Mouse (Mus musculus): ENCODE data around the gene Platr17. TPM values are rescaled to one million over a fixed set of nuclear protein-coding genes. Genes with fewer than 3 reads are reported as not detected.
"Not testable (repeated sequence)": the region's sequence is repeated elsewhere in the genome, so short reads cannot be mapped to it uniquely, and the experiment has no call there.

Gene Platr17
- total RNA-seq, 2 experiments from 2014 or later, result not detected

GRCm38 (mm10) chr17:33891892-33892291 lies 13.0 kb upstream of the Platr17 start:
- intact Hi-C loops (cut with DNase I), result loop anchor here (10.0 kb wide), 1 partner anchor 497 kb away; the partner anchor contains the start of gene Zfp101

DNA sequence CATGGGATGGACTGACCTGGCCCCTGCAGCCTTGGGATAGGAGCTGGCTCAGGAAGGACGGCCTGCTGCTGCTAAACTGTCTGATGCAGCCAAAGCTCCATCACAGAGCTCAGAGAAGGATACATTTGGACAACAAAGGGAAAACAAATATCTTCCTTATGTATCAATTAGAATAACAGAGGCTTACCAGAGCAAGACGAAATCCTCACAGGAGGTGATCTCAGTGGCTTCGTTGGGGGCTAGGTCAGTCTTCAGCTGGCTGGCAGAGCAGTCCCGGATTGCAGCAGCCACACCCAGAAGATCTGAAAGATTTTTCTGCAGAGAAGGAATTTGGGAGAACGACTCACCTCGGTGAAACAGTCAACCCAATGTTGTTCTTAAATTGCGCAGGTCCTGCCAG lies 12.5 kb upstream of the Platr17 start:
- DNase-seq (ENCODE audit: extremely low spot score in 1 of 2, low spot score in 2 of 2), result no peak
- H3K4me3 ChIP-seq, result no peak overlapping the region

More at GRCm38 (mm10) chr17:33891892-33892291, 13.0 kb upstream of the Platr17 start:
- H3K4me3 ChIP-seq; H3K27ac ChIP-seq; DNase-seq (ENCODE audit: extremely low spot score in 1 of 2, low spot score in 2 of 2): not testable (repeated sequence)
- peak; percentile 31 for TF ChIP-seq CTCF (IDR thresholded peaks at IDR 0.05)

GRCm38 (mm10) chr17:33893011-33893410 lies 11.9 kb upstream of the Platr17 start:
- DNase-seq (ENCODE audit: extremely low spot score in 1 of 2, low spot score in 2 of 2); H3K27ac ChIP-seq; H3K4me3 ChIP-seq: not testable (repeated sequence)
- intact Hi-C loops (cut with DNase I), result loop anchor here (10.0 kb wide), 1 partner anchor 498 kb away; the partner anchor contains the start of gene Zfp101

More for the DNA sequence above, 12.5 kb upstream of the Platr17 start:
- H3K27ac ChIP-seq, result no peak overlapping the region
- TF ChIP-seq CTCF (IDR thresholded peaks at IDR 0.05), result no peak
- intact Hi-C loops (cut with DNase I), result loop anchor here (10.0 kb wide), 1 partner anchor 498 kb away; the partner anchor contains the start of gene Zfp101

DNA sequence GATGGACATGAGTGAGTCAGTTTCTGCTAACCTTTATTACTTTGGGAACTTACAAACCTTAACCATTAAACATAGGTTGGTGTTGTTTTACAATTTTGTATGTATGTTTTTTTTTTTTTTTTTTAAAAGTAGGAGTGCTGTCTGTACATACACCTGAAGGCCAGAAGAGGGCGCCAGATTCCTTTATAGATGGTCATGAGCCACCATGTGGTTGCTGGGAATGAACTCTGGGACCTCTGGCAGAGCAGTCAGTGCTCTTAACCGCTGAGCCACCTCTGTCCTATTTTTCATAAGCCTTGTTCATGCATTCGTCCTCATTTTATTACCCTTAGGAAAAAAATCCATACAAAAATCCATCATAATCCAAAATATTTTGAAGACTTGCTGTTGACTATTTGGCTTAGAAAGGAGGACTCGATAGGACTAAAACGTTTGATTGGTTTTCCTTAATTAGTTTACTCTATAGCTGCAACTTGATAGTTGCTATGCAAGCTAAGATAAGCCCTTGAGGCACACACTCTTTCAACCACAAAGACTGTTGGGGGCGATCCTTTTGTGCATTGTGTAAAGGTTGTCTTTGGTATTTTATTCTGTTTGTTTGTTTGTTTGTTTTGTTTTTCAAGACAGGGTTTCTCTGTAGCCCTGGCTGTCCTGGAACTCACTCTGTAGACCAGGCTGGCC lies 7.7 kb upstream of the Platr17 start:
- intact Hi-C loops (cut with DNase I), result loop anchor here (2.0 to 10.0 kb wide), 2 partner anchors 24 to 502 kb away; partner anchors contain the start of gene Zfp101

GRCm38 (mm10) chr17:33898193-33898592 lies 6.7 kb upstream of the Platr17 start:
- intact Hi-C loops (cut with DNase I), result loop anchor here (10.0 kb wide), 1 partner anchor 503 kb away; the partner anchor contains the start of gene Zfp101
- not testable (repeated sequence) for H3K27ac ChIP-seq; H3K4me3 ChIP-seq; DNase-seq (ENCODE audit: extremely low spot score in 1 of 2, low spot score in 2 of 2)

More for the DNA sequence above, 7.7 kb upstream of the Platr17 start:
- DNase-seq (ENCODE audit: extremely low spot score in 1 of 2, low spot score in 2 of 2), result no peak
- H3K4me3 ChIP-seq, result no peak overlapping the region
- no peak overlapping the region for H3K27ac ChIP-seq
- peak; percentile 60 for TF ChIP-seq CTCF (IDR thresholded peaks at IDR 0.05)

DNA sequence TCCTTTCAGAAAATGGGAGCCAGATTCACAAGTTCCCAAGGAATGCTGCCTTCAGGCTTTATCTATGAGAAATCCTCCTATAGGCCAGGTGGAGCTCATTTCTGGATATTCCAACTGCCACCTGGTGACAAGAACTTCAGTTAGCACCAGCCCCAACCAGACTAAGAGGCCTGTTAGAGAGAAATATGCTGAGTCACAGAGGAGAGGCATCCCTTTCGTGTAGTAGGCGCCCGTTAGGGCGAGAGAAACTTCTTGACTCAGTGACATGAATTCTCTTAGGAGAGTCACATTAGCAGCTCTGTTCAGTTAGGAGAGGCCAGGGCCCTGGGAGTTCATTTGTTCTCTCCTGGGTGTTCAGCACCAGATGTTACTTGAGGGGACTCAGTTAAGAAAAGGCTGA lies 5.3 kb upstream of the Platr17 start:
- no peak overlapping the region for H3K27ac ChIP-seq
- DNase-seq (ENCODE audit: extremely low spot score in 1 of 2, low spot score in 2 of 2), result no peak
- TF ChIP-seq CTCF (IDR thresholded peaks at IDR 0.05), result no peak
- no peak overlapping the region for H3K4me3 ChIP-seq
- intact Hi-C loops (cut with DNase I), result loop anchor here (10.0 kb wide), 1 partner anchor 505 kb away; the partner anchor contains the start of gene Zfp101

- intact Hi-C loops (cut with DNase I), result no loop called here
- Histone ChIP-seq H3K4me3 (no peak overlapping the region), H3K27ac (no peak overlapping the region)
- DNase-seq (ENCODE audit: extremely low spot score in 1 of 2, low spot score in 2 of 2), result no peak
- TF ChIP-seq CTCF (IDR thresholded peaks at IDR 0.05), result no peak
Measured at GRCm38 (mm10) chr17:33900281-33900988, 4.5 kb upstream of the Platr17 start.

GRCm38 (mm10) chr17:33900989-33901314 lies 4.0 kb upstream of the Platr17 start:
- DNase-seq (ENCODE audit: extremely low spot score in 1 of 2, low spot score in 2 of 2), result no peak
- intact Hi-C loops (cut with DNase I), result no loop called here
- Histone ChIP-seq H3K4me3 (no peak overlapping the region), H3K27ac (no peak overlapping the region)
- no peak for TF ChIP-seq CTCF (IDR thresholded peaks at IDR 0.05)

- DNase-seq (ENCODE audit: extremely low spot score in 1 of 2, low spot score in 2 of 2), result no peak
- TF ChIP-seq CTCF (IDR thresholded peaks at IDR 0.05), result no peak
- intact Hi-C loops (cut with DNase I), result no loop called here
- Histone ChIP-seq H3K27ac (no peak overlapping the region), H3K4me3 (no peak overlapping the region)
Measured at GRCm38 (mm10) chr17:33901653-33902052, 3.3 kb upstream of the Platr17 start.

DNA sequence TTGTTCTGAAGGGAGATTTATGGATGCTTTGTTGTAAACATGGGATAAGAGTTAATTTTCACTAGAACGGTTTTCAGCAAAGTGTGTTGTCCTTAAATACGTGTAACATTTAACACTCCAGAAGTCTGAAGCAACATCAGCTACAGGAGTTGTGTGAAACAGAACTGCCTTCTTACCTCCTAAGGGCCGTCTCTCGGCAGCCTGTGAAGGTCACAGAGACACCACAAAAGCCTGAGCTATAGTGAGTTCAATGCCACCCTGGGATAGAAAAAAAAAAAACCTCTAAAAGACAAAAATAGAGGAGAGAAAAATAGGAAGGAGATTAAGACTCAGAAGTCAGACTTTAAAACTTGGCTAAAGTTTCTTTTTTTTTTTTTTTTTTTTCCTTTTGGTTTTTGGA lies 2.9 kb upstream of the Platr17 start:
- TF ChIP-seq CTCF (IDR thresholded peaks at IDR 0.05), result no peak
- intact Hi-C loops (cut with DNase I), result no loop called here
- no peak overlapping the region for H3K4me3 ChIP-seq
- no peak for DNase-seq (ENCODE audit: extremely low spot score in 1 of 2, low spot score in 2 of 2)
- H3K27ac ChIP-seq, result no peak overlapping the region

GRCm38 (mm10) chr17:33902491-33902890 lies 2.4 kb upstream of the Platr17 start:
- intact Hi-C loops (cut with DNase I), result no loop called here
- no peak overlapping the region for H3K4me3 ChIP-seq
- TF ChIP-seq CTCF (IDR thresholded peaks at IDR 0.05), result no peak
- DNase-seq (ENCODE audit: extremely low spot score in 1 of 2, low spot score in 2 of 2), result no peak
- no peak overlapping the region for H3K27ac ChIP-seq

DNA sequence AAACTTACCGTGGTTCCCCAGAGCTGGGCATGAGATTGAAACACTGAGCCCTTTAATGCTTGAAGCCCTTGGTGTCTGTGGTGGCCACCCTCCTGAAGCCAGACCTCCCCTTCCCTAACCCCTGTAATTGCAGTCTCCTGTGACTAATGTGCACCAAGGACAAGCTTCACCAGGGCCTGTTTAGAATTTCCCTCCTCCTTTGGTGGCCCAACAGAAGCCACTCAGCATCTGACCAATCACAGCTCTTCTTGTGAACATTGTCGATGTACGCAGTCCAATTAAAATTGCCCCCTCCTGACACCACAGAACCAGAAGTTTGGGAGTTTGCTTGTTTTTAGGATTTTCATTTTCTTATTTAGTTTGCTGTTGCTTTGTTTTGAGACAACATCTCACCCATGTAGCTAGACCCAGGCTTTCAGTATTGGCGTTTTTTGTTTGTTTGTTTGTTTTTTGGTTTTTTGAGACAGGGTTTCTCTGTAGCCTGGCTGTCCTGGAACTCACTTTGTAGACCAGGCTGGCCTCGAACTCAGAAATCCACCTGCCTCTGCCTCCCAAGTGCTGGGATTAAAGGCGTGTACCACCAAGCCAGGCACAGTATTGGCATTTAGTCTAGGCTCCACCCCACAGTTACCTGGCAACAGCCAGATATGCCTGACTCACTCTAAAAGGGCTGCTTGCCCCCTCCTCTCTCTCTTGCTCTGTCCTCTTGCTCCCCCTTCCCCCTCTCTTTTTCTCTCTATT lies 854 bp upstream of the Platr17 start:
- intact Hi-C loops (cut with DNase I); DNase-seq (ENCODE audit: extremely low spot score in 1 of 2, low spot score in 2 of 2); H3K27ac ChIP-seq; H3K4me3 ChIP-seq: not testable (repeated sequence)

Measured in left cerebral cortex, adult 2 months (tissue).